Mouse (Mus musculus): Measurements from ENCODE around the gene Spin2-ps6.
"Not testable (repeated sequence)": the region's sequence is repeated elsewhere in the genome, so short reads cannot be mapped to it uniquely, and the experiment has no call there.

Gene Spin2-ps6

GRCm38 (mm10) chrX:33234569-33234968, at the start of gene Spin2-ps6:
Gene Spin2-ps6, plus strand, starts transcription at chrX:33234869.
- not testable (repeated sequence) for DNase-seq (ENCODE audit: low read depth)
